Mouse (Mus musculus): ENCODE data around the gene Gm20661. TPM values are rescaled to one million over a fixed set of nuclear protein-coding genes. Genes with fewer than 3 reads are reported as not detected.
A peak's percentile ranks its signal among the peaks of the same experiment; 100 is the strongest.

Gene Gm20661
- 1 to 10 TPM; 1.4 TPM for total RNA-seq (2021)
- long read RNA-seq, result 0 reads

DNA sequence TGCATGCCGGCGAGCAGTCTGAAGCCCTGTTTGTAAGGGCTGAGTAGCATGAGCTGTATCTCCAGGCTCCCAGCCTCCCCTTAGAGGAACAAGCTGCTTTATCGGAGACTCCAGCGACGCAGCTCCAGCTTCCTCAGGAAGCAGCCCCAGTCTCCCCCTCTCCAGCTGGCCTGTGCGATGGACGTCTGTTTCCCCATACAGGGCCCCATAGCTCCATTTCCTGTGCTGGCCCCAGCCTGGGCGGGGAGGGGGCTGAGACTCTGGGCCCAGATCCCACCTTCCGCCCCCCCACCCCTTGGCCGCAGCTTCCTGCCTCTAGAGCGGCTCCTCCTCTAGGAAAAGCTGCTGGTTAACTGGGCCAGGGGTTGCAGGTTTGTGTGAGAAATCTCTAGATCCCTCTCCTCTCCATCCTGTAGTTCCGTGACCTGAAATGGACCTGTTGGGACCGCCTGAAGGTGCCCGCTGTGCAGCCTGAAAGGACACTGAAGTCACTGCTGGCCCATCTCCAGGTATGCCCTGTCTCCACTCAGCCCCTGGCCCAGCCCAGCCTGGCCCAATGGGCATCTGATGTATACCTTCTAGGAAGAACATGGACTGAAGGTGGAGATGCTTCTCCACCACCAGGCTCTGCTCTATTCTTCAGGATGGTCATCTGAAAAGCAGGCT lies at the start of gene Gm20661:
Gene Gm20661, plus strand, starts transcription at position 378 of the 666 bp plus-strand sequence.
- peak; percentile 52 to 61 for DNase-seq (ENCODE audit: low spot score in 2 of 2)

DNA sequence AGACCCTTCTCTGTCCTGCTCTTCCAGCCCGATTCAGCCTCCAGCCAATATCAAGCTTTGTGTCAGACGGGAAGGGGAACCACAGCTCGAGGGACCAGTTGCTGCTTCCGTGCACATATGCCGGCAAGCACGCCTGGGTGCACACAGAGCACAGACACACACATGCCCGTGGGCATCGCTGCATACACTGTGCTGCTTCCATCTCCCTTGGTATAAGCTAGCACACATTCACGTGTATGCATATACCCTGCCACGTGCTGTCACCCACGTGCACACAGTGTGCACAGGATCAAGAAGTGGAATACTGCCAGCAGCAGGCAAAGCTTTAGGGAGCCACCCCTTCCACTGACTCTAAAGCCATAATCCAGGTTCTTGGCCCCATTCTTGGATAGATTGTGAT lies 48.7 kb upstream of the Gm20661 start:
- peak; percentile 40 to 48 for DNase-seq (ENCODE audit: low spot score in 2 of 2)

DNA sequence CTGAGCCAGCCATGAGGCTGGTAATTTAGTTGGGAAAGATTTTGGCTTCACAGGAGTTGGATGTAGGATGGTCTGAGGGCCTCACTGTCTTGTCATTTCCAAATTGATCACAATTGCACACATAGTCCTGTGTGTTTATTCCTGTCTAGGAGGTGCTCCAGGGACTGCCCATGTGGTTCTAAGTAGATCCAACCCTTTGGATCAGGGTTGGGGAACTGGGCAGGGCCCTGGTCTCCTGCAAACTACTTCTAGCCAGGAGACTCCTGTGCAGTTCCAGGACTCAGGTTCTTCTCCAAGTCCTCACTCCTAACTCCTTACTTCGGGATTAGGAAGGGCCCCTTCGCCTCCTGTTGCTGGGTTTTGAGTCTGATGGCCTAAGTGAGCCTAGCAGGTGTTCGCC lies 47.5 kb upstream of the Gm20661 start, which contains the start of gene Camkv:
Gene Camkv, plus strand, starts transcription at position 301 of the 400 bp plus-strand sequence.
- DNase-seq (ENCODE audit: low spot score in 2 of 2), result no peak

DNA sequence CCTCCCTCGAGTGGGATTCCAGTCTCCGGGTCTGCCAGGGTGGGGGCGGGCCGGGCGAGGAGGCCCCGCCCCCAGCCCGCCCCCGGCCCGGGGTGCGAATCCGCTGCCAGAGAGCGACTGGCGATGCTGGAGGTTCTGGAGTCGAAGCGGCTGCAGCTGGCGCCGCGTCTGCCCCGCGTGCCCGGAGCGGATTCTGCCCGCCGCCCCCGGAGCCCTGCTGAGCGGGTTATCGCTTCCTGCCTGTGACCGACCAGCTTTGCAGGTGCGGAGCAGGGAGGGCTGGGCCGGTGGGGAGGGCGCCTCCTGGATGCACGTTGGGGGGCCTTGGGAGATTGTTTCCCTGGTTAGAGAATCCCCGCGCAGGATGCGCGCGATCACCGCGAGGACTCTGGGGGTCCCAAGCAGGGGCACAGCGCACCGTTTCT lies 47.1 kb upstream of the Gm20661 start:
- DNase-seq (ENCODE audit: low spot score in 2 of 2), result peak; percentile 64 to 69

DNA sequence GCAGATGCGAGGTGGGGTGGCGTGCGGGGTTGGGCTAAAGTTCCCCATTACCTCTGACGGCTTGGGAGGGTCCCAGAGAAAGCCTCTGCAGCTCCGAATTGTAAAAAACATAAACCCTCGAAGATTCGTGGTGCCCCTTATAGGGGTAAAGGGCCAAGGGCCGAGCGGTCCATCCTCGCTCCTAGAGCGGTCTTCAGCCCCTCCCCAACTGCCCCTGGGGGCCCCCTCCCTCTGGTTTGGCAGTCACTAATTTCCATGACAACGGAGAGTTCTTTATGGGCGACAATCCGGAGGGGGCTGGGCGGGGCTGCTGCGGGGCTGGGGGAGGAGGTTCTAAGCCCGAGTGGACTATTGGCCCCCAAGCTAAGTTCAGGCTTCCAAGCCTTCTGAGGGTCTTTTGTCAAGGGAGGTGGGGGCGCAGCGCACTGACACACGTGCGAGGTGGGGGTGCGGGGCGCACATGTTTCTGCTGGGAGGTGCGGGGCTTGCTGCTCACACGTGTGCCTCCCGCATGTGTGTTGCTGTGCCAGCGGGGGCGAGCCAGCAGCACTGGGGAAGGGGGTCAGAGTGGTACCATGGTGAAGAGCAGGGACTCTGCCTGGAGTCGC lies 46.5 kb upstream of the Gm20661 start:
- peak; percentile 62 to 69 for DNase-seq (ENCODE audit: low spot score in 2 of 2)

DNA sequence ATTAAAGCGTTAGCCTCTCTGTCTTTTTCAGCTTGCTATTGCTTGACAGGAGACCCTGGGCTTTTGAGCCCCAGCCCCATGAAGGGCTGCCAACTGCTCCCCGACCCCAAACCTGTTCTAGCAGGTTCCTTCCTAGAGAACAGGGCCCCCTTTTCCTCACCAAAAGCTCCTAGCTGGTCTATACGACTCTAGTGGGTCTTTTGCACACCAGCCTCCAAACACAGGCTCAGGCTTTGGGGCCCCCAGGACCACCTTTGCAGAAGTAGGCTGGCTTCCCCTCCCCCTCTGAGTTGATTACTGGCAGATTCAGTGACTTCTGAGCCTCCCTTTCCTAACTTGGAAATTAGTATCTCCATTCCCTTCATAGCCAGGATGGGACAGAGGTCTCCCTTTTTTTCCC lies 46.0 kb upstream of the Gm20661 start:
- DNase-seq (ENCODE audit: low spot score in 2 of 2), result no peak

DNA sequence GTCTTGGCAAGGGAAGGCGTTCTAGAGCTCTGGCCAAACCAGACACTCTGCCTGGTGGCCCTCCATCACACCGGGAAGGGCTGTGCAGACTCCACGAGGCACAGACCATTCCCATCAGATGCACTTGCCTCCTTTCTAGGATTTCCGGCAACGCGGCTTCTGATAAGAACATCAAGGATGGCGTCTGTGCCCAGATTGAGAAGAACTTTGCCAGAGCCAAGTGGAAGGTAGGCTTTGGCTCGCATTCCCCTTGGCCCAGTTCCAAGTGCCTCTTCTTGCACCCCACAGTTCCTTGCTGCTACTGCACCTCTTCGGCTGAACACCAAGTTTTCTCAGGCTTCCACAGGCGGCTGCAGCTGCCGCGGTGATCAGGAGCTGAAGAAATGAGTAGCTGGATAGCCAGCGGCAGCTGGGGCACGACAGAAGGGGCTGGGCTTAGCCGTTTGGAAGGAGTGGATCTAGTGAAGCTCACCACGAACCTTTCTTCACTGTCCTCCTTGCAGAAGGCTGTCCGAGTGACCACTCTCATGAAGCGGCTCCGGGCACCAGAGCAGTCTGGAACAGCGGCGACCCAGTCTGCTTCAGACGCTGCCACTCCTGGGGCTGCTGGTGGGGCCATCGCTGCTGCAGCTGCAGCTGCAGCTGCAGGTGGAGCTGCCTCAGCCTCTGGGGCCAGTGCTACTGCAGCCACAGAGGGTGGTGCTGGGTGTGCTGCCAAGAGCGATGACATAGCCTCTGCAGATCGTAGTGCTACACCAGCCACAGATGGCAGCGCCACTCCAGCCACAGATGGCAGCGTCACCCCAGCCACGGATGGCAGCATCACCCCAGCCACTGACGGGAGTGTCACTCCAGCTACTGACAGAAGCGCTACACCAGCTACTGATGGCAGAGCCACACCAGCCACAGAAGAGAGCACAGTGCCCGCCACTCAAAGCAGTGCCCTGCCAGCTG lies 35.3 kb upstream of the Gm20661 start:
- DNase-seq (ENCODE audit: low spot score in 2 of 2), result no peak

DNA sequence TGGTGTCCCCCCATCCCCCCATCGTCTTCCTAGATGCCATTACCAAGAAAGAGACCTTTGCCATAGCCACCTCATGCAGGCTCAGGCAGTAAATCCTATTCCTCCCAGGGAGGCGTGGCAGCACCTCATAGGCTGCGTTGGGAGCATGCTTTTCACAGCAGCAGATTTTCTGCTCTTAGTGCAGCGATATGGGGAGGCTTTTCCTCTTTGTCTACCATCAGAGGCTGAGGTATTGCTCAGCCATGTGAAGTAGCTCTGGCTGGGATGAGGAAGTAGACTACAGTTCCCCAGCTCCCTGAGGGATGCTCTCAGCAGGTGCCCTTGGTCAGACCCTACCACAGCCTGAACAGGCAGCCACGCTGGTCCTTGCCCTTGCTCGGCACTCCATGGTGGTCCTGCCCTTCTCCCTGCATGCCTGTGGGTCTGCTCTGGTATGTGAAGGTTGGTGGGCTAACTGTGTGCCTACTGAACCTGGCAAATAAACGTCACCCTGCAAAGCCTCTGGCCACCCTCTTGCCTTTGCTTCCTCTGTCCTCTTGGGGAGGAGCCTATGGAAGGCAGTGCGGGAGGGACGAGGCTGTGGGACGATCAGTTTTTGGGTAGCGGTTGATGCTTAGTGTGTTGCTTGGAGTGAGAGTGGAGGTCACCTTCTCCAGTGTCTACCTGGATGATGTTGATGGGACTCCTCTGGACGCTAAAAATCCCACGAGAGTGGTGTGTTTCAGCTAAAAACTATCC lies 33.5 kb upstream of the Gm20661 start:
- DNase-seq (ENCODE audit: low spot score in 2 of 2), result no peak

DNA sequence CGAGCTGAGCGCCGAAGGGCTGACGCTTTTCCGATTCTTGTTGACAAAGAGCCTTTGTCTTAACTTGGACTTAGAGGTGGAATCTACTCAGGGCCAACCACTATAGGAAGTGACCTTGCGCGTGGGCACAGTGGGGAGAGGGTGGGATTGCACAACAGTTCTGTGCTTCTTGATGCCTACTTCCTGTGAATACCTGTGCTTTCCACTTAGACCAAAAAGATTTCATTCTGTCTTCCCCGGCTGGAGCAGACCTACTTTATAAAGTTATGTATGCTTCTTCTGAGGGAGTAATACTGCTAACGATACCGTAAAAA lies 33.0 kb upstream of the Gm20661 start, which contains the start of gene Traip:
Gene Traip, plus strand, starts transcription at position 215 of the 314 bp plus-strand sequence.
- DNase-seq (ENCODE audit: low spot score in 2 of 2), result no peak

DNA sequence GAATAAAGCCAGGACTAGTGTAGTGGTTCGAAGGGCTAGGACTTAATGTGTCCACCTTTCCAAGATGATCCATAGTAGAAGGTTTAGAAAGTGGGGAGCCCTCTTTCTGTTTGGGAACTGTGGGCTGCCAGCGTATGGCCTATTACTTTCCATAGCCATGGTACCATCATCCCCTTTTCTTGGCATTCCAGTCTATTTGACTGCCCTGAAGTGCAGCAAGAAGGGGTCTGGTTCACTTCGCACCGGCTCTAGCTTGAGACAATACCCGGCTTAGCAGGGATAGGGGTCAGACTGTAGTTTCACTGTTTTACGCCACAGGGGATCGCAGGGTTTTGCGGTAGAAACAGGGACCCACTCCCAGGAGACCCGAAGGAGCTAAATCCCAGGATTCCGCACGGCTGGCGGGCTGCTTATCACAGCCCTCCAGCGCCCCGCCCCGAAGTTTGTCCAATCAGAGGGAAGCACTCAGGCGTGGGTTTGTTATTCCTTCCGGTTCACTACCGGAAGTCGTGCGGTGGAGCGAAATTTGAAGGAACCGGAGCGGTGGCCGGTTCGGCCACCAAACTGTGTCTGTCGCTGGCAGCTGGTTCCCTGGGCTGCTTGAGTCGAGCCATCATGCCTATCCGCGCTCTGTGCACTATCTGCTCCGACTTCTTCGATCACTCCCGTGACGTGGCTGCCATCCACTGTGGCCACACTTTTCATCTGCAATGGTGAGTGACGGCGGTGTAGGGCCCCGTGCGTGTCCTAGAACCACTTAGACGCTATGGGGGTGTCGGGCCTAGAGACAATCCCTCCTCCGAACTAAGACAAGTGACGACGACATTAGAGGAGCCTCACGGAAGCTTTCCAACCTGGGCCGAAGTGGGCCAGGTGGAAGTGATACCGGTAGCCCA lies 32.1 kb upstream of the Gm20661 start:
- peak; percentile 91 to 92 for DNase-seq (ENCODE audit: low spot score in 2 of 2)

DNA sequence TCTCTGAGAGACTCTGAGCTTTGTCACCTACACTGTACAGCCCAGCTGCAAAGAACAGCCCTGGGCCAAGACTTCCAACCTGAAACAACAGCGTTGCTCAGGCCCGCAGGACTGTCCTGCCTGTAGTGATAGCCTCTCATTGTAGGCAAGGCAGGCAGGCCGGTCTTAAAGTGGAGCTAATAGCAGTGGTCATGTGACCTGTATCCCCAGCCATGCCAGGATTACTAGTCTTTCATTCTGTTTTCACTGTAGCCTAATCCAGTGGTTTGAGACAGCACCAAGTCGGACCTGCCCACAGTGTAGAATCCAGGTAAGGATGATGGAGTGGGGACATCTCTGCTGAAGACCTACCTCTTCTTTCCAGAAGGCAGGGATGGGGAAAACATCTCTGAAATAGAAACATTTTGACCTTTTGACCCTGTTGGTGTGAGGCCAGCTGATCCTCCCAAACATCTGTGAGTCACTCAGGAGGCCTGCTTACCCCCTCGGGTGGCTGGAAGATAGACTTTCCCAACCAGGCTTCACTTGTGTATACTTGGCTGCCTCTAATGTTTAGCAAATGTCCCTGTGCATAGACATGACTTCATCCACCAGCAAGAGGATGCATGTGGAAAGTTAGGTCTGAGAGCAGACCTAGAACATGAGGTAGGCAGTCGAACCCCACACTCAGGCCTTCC lies 27.1 kb upstream of the Gm20661 start:
- no peak for DNase-seq (ENCODE audit: low spot score in 2 of 2)

DNA sequence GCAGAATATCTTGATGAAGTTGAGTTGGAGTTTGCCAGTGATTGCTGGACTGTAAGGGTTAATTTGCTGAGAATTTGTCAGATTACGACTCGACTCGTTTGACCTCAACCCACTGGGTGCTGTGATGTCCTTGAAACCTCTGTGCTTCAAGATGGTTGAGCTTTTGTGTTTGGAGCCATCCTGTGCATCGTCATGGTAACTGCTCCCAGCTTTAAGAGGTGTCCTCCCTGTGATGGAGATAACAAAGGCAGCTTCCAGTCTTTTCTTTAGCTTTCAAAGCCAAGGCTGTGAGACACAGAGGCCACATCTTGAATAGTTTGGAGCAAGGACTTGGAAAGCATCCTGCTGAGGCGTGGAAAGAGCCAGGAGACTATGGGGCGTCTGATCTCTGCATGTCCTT lies 25.7 kb upstream of the Gm20661 start:
- no peak for DNase-seq (ENCODE audit: low spot score in 2 of 2)

DNA sequence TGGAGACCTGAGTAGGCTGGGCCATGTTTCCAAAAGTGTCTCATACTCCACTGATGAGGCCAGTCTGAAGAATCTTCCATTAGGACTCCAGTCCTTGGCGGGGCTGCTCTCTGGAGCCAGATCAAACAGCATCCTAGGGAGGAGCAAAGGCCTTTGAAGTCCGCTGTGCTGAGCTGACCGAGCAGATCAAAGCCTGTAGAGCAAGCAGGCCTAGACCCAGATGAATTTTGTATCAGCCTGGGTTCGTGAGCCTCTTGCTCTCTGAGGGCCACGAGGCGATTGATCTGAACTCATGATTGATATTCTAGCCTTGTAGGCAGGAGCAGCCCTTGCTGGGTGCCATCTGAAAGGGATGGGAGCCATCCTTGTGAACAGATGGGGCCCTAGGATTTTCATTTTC lies 23.0 kb upstream of the Gm20661 start:
- DNase-seq (ENCODE audit: low spot score in 2 of 2), result no peak

DNA sequence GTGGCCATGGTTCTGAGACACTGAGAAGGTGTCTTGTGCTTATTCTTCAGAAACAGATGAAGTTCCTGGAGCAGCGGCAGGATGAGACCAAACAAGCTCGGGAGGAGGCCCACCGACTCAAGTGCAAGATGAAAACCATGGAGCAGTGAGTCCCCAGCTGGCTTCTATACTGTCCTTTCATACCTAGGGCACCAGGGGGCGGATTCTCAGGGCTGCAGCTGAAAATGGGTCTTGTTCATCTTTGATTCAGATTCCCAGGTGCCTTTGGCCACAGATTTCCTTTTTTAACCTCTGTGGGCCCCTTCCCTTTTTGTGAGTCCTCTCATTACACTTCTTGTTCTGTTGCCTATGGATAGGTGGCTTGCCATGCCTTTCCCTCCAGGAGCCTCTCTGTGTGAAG lies 21.9 kb upstream of the Gm20661 start:
- no peak for DNase-seq (ENCODE audit: low spot score in 2 of 2)

DNA sequence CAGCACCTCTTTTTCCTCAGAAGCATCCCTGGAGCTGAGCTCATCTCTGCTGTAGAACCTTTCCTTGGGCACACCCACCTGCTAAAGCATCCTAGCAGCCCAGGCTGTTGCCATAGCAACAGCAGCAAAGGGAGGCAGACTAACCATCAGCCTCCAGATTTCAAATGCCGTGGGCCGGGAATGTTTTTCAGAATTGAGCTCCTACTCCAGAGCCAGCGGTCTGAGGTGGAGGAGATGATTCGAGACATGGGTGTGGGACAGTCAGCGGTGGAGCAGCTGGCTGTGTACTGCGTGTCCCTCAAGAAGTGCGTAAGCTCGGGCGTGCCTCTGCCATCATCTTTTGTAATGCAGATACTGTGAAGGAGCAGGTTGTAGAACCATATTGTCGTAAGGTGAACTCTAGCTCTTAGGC lies 21.5 kb upstream of the Gm20661 start:
- DNase-seq (ENCODE audit: low spot score in 2 of 2), result peak; percentile 60 to 62

DNA sequence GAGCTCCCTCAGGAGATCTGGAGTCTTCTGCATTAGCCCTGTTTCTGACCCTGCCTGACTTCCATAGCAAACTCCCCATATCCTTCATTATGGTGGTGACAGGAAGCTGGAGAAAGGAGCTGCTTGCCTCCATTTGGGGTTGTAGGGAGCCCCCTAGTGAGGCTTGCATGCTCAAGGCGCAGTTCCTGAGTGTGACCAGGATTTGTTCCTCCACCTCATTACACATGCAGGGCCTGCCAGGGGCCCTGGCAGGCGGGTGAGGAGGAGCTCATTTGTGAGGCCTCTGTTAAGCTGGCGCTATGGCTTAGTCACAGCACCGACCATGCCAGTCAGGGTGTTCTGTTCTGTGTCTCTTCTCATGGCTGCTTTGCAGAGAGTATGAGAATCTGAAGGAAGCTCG lies 21.0 kb upstream of the Gm20661 start:
- peak; percentile 62 to 76 for DNase-seq (ENCODE audit: low spot score in 2 of 2)

DNA sequence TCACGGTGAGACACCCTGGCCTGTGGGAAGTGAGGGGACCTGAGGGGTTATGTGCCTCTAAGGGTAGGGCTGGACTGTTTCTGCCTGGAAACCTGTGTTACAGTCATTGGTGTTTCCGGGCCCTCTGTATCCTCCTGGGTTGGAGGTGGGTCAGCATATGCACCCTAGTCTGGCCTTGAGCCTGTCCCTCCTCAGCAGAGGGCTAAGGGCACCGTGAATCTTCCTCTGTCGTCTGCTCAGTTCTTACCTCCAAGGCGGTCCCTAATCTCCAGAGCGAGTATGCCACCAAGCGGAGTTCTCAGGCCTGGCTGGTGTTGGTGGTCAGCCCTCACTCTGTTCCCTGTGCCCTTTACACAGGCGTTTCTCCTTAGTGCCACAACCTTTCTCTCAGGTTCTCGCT lies 19.9 kb upstream of the Gm20661 start:
- no peak for DNase-seq (ENCODE audit: low spot score in 2 of 2)

DNA sequence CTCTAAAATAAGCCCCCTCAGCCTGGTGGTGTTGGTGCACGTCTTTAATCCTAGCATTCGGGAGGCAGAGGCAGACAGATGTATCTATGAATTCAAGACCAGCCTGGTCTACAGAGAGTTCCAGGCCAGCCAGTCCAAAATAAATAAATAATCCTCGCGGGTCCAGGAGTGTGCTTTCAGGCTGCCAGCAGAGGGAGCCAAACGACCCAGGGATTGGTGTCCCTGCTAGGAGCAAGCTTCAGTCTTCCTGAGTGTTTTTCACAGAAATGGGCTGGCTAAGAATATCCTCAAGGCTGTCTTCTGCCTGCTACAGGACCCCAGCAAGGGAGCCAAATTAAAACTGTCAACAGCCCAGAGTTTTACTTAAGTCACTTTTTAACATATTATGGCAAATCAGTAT lies 19.2 kb upstream of the Gm20661 start:
- DNase-seq (ENCODE audit: low spot score in 2 of 2), result peak; percentile 78 to 81

DNA sequence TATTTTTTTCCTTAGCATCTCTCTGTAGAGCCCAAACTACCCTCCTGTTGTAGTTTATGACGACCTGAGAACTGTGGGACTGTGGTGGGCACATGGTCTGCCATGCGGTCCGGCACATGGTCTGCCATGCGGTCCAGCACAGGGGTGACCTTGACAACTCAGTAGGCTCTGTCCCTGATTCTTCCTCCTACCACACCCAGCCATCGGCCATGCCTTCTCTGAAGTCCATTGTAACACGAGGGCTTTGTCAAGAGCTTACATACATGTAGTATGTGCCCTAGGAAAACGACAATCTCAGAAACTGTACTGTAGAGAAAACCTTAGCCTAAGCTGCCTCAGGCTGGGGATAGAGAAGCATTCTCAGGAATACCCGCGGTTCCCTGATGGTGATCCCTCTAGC lies 18.2 kb upstream of the Gm20661 start:
- DNase-seq (ENCODE audit: low spot score in 2 of 2), result no peak

DNA sequence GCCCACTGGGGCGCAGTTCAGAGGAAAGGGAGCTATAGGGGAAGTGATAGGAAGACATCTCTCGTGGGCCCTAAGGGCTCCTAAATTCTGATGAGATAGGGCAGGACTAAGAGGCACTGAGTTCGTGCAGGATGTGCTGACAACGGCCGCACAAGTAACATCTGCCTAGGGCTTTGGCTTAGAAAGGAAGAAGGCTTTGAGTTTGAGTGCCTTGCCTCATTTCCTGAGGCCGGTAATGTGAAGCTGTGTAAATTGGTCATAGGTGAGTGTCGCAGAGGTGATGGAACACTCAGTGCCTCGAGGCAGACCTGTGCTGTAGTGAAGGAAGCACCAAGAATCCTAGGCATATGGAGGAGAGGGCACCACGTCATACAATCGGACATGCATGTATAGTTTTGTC lies 16.2 kb upstream of the Gm20661 start:
- no peak for DNase-seq (ENCODE audit: low spot score in 2 of 2)

All from layer of hippocampus, postnatal 10 days (tissue).